Mouse (Mus musculus) thymus, adult 2 months (tissue): ENCODE measurements at regions not wholly inside any gene's neighbourhood (a gene's known extent, or its start where the extent isn't known, plus 50 kb on each side); places are given as distances from the start of the nearest gene placed in this dataset.

Experiments used
- DNase-seq: peaks from one replicate; pipeline ENCODE4 v3.0.0; 2021
- H3K27ac ChIP-seq: fragments of 200-500 bp; 2 replicates; pipeline ENCODE4 v1.5.1; 2012; ENCODE audit warnings: low read length, control low read depth; ENCODE audit not compliant: control insufficient read depth, insufficient read depth
- H3K27me3 ChIP-seq: fragments of 200-500 bp; 2 replicates; pipeline ENCODE4 v1.6.1; 2012; ENCODE audit warnings: mild to moderate bottlenecking, low read length, moderate library complexity, mixed read lengths; ENCODE audit not compliant: control insufficient read depth, insufficient read depth
- H3K36me3 ChIP-seq: fragments of 200-500 bp; 2 replicates; pipeline ENCODE4 v1.6.1; 2012; ENCODE audit warnings: mild to moderate bottlenecking, low read length, moderate library complexity; ENCODE audit not compliant: control insufficient read depth, insufficient read depth
- H3K4me1 ChIP-seq: fragments of 200-500 bp; replicated peaks from 2 replicates; pipeline ENCODE4 v1.6.1; 2012; ENCODE audit warnings: low read length; ENCODE audit not compliant: control insufficient read depth, insufficient read depth
- H3K4me3 ChIP-seq: fragments of 200-500 bp; 2 replicates; pipeline ENCODE4 v1.5.1; 2012; ENCODE audit warnings: mild to moderate bottlenecking, low read length, control low read depth, moderate library complexity; ENCODE audit not compliant: control insufficient read depth, insufficient read depth
- CTCF ChIP-seq: fragments of 200-500 bp; IDR thresholded peaks from 2 replicates; pipeline ENCODE4 v1.5.1; 2012; ENCODE audit warnings: mild to moderate bottlenecking, control low read depth, low read length, moderate library complexity, borderline replicate concordance; ENCODE audit not compliant: control insufficient read depth, poor library complexity, insufficient read depth; ENCODE audit errors: extremely low read depth
- POLR2A ChIP-seq: fragments of 200-500 bp; IDR thresholded peaks from 2 replicates; pipeline ENCODE4 v1.6.1; 2012; ENCODE audit warnings: mild to moderate bottlenecking, low read length, control low read depth, moderate library complexity; ENCODE audit not compliant: control insufficient read depth, poor library complexity, insufficient read depth; ENCODE audit errors: extremely low read depth
- WGBS: fragments of 180-500 bp; shearing (Covaris S2); methylation state at CpG from one replicate; pipeline ENCODE4 v1.1.7; 2018; 5-methylcytosine and 5-hydroxymethylcytosine counted together

DNA sequence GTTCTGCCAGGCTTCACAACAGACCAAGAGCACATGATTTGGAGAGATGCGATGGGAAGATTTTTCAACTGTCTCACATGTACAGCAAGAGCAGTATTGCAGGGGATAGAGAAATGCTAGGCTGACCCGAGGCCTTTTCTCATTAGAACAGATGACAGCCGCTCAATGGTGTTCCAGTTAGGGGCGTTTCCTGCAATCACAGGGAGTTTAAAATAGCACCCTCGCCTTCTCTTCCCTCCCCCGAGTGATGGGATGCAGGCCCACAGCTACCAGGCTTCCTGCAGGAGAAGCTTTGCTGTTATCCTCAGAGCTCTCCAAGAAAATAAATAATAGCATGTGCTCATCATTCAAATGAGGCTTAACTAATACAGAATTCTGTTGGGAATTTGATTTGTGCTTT is 526.9 kb upstream of the Tmem132c start:
- Histone ChIP-seq H3K27ac (no peak overlapping the region), H3K4me3 (no peak overlapping the region), H3K4me1 (no peaks in the 10 kb centered on the region), H3K27me3 (no peaks in the 10 kb centered on the region), H3K36me3 (no peaks in the 10 kb centered on the region)
- DNase-seq = no peak
- no peak for TF ChIP-seq POLR2A
- no peak for TF ChIP-seq CTCF
- 50% methylated on average over 6 of the region's 6 CpGs for WGBS

DNA sequence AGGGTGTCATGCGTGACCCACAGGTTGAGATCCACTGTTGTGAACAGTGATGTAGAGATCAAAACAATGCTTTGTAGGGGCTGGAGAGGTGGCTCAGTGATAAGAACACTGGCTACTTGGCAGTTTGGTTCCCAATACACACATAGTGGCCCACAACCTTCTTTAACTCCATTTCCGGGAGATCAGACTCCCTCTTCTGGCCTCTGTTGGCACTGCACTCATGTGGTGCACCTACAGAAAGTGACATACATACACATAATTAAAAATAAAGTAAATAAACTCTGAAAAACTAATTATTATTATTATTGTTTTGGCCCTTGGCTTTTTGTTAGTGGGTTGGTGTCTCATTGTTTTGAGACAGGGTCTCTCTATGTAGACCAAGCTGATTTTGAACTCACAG is 523.2 kb upstream of the Tmem132c start:
- Histone ChIP-seq H3K4me3 (no peak overlapping the region), H3K36me3 (no peaks in the 10 kb centered on the region), H3K4me1 (no peaks in the 10 kb centered on the region), H3K27me3 (no peaks in the 10 kb centered on the region), H3K27ac (no peak overlapping the region)
- no peak for TF ChIP-seq POLR2A
- TF ChIP-seq CTCF = no peak
- 95% methylated on average over 2 of the region's 2 CpGs for WGBS
- DNase-seq = no peak

DNA sequence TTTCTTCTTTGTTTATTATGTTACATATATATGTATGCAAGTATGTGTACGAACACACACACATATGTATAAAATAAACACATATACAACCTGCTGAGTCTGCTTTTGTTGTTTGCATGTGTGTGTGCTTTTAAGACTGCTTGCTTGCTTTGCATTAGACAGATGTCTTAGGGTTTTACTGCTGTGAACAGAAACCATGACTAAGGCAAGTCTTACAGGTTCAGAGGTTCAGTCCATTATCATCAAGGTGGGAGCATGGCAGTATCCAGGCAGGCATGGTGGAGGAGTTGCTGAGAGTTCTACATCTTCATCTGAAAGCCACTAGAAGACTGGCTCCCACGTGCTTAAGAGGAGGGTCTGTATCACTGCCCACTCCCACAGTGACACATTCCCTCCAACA is 520.3 kb upstream of the Tmem132c start:
- 87% methylated on average over 2 of the region's 2 CpGs for WGBS
- Histone ChIP-seq H3K27me3 (no peaks in the 10 kb centered on the region), H3K27ac (no peak overlapping the region), H3K4me1 (no peaks in the 10 kb centered on the region), H3K36me3 (no peaks in the 10 kb centered on the region), H3K4me3 (no peak overlapping the region)
- TF ChIP-seq POLR2A (no peak), CTCF (no peak)
- DNase-seq = no peak

DNA sequence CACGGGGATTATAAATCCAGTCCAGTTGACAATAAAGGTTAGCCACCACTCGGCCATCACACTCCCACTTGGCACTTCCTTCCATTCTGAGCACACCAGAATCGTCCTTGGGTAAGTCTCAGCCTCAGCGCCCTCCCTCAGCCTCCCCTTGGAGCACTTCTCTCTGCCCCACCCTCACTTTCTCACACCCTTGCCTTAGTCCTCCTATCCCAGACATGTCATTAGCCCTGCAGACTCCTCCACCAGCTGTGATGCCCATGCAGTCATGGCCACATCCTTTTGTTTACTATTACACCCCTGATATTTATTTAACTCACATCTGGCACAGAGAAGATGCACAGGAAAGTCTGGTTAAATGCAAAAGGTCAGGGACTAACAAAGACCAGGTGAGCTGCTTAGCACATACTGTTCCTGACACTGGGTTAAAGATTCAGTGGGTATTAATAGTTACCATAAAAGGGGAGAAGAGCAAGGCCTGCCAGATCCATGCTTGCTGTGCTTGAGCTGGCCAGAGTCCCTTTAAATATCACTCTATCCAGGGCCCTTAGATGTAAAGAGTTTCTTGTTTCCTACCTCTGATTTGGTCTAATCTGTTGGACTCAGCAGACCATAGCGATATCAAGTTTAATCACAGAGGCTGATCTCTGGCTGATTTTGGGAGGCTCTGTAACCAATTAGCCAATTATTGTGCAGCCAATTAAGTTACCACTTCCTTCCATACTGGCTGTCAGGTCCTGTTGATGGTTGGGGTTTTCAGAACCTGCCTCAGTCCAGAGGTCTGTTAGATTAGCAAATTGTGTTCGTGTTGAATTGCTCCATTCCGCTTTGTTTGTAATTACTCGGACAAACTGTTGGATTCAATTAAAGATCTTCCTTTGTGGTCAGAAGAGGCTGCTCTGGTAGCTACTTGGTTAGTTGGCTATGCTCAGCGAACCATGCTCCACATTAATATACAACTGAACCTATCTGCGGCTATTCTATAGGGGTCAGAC is 518.0 kb upstream of the Tmem132c start:
- DNase-seq = no peak
- Histone ChIP-seq H3K4me1 (no peaks in the 10 kb centered on the region), H3K36me3 (no peaks in the 10 kb centered on the region), H3K27ac (no peak overlapping the region), H3K4me3 (no peak overlapping the region), H3K27me3 (no peaks in the 10 kb centered on the region)
- TF ChIP-seq POLR2A (no peak), CTCF (no peak)
- WGBS = 62% methylated on average over 10 of the region's 10 CpGs

DNA sequence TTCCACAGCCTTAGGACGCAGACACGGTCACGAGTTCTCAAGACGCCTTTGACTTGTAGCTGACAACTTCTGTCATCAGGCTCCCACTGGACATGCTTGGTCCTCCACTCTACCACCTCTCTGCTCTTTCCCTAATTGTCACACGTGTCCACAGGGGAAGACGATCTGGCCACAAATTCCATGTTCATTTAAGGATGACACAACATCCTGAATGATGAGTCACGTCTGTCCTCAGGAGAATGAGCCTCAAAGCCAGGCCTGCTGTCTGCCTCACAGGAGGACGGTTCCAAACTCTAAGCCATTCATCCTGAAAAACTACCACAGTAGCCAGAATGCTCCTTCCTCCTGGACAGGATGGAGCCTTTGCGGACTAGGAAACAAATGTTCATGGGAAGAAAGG is 517.3 kb upstream of the Tmem132c start:
- TF ChIP-seq POLR2A (no peak), CTCF (no peak)
- Histone ChIP-seq H3K4me3 (no peak overlapping the region), H3K4me1 (no peaks in the 10 kb centered on the region), H3K36me3 (no peaks in the 10 kb centered on the region), H3K27me3 (no peaks in the 10 kb centered on the region), H3K27ac (no peak overlapping the region)
- no peak for DNase-seq
- WGBS = 78% methylated on average over 9 of the region's 9 CpGs

DNA sequence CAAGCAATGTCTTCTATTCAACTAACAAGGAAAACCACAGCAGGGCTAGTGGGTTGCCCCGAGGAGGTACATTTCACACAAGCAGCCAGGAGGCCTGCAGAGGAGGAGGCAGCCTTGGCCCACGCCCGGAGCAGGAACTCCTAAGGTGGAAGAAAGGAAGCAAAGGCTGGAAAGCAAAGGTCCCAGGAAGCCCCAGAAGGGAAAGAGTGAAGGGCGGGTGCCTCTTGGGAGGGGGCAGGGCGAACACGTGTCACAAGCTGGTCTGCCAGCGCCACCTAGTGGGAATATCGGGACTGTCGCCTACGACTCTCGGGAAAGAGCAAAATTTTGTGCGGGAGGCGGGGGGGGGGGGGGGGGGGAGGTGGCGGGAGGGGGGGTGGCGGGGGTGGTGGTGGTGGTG is 508.1 kb upstream of the Tmem132c start:
- H3K27ac ChIP-seq = no peak overlapping the region
- no peaks in the 10 kb centered on the region for H3K4me1 ChIP-seq
- TF ChIP-seq POLR2A (no peak), CTCF (no peak)
- 9% methylated on average over 7 of the region's 15 CpGs for WGBS
- no peak overlapping the region for H3K4me3 ChIP-seq
- no peaks in the 10 kb centered on the region for H3K27me3 ChIP-seq
- H3K36me3 ChIP-seq = no peaks in the 10 kb centered on the region
- DNase-seq = no peak
